Mouse (Mus musculus): ENCODE data around the gene Gnb5. TPM values are rescaled to one million over a fixed set of nuclear protein-coding genes. Genes with fewer than 3 reads are reported as not detected.

Gnb5 gene
- polyA plus RNA-seq, 1 experiment from 2014 or later = 1.8 TPM

- Histone ChIP-seq H3K4me2 (ENCODE audit: low read depth, low read length) (peak overlapping the region; percentile 88), H3K27ac (ENCODE audit: low read depth) (no peak overlapping the region), H3K4me3 (ENCODE audit: low read depth, low read length) (peak overlapping the region; percentile 61; the same call in 1 of the 2 replicates), H3K36me3 (replicated peaks; ENCODE audit: insufficient read depth, low read length) (no peaks in the 10 kb centered on the region), H3K9me3 (ENCODE audit: low read length) (no peaks in the 10 kb centered on the region), H3K4me1 (ENCODE audit: insufficient read depth) (peaks cover 7% of the 10 kb centered on the region; the same call in 1 of the 2 replicates), H3K9ac (replicated peaks) (no peak overlapping the region), H3K27me3 (ENCODE audit: insufficient read depth, low read length) (0 out of 2 replicates have a peak, but pooled peaks cover 3% of the 10 kb centered on the region)
- WGBS (ENCODE audit: insufficient replicate concordance) = 40% methylated on average over 11 of the region's 11 CpGs
- ATAC-seq (no peak), DNase-seq (no peak)
- no peak for TF ChIP-seq CTCF (IDR thresholded peaks at IDR 0.05; ENCODE audit: low read depth)
- no peak for TF ChIP-seq EP300 (IDR thresholded peaks at IDR 0.05; ENCODE audit: low read depth)
These were observed 7.2 kb downstream of the Gnb5 start for GRCm38 (mm10) chr9:75313138-75313831.

GRCm38 (mm10) chr9:75313832-75314516 lies 7.9 kb downstream of the Gnb5 start:
- TF ChIP-seq EP300 (IDR thresholded peaks at IDR 0.05; ENCODE audit: low read depth) (no peak), CTCF (IDR thresholded peaks at IDR 0.05; ENCODE audit: low read depth) (no peak)
- WGBS (ENCODE audit: insufficient replicate concordance) = under 1% methylated on average over 47 of the region's 52 CpGs
- Histone ChIP-seq H3K4me3 (ENCODE audit: low read depth, low read length) (peak overlapping the region; percentile 61), H3K9ac (replicated peaks) (peak overlapping the region; percentile 62), H3K4me2 (ENCODE audit: low read depth, low read length) (peak overlapping the region; percentile 88), H3K4me1 (ENCODE audit: insufficient read depth) (peaks cover 7% of the 10 kb centered on the region; the same call in 1 of the 2 replicates), H3K9me3 (ENCODE audit: low read length) (no peaks in the 10 kb centered on the region), H3K27me3 (ENCODE audit: insufficient read depth, low read length) (0 out of 2 replicates have a peak, but pooled peaks cover 3% of the 10 kb centered on the region), H3K27ac (ENCODE audit: low read depth) (no peak overlapping the region), H3K36me3 (replicated peaks; ENCODE audit: insufficient read depth, low read length) (no peaks in the 10 kb centered on the region)
- DNase-seq (peak; percentile 74), ATAC-seq (peak; percentile 72)

- no peak for DNase-seq
- Histone ChIP-seq H3K27ac (ENCODE audit: low read depth) (no peak overlapping the region), H3K36me3 (replicated peaks; ENCODE audit: insufficient read depth, low read length) (no peaks in the 10 kb centered on the region), H3K4me1 (ENCODE audit: insufficient read depth) (peaks cover 7% of the 10 kb centered on the region; the same call in 1 of the 2 replicates), H3K9ac (replicated peaks) (peak overlapping the region; percentile 62), H3K9me3 (ENCODE audit: low read length) (no peaks in the 10 kb centered on the region), H3K4me3 (ENCODE audit: low read depth, low read length) (peak overlapping the region; percentile 61), H3K4me2 (ENCODE audit: low read depth, low read length) (peak overlapping the region; percentile 88), H3K27me3 (ENCODE audit: insufficient read depth, low read length) (0 out of 2 replicates have a peak, but pooled peaks cover 3% of the 10 kb centered on the region)
- 10% methylated on average over 22 of the region's 22 CpGs for WGBS (ENCODE audit: insufficient replicate concordance)
- no peak for ATAC-seq
- TF ChIP-seq CTCF (IDR thresholded peaks at IDR 0.05; ENCODE audit: low read depth) (no peak), EP300 (IDR thresholded peaks at IDR 0.05; ENCODE audit: low read depth) (no peak)
These were observed 8.5 kb downstream of the Gnb5 start for GRCm38 (mm10) chr9:75314517-75315105.

- DNase-seq (no peak), ATAC-seq (no peak)
- H3K36me3 ChIP-seq (replicated peaks; ENCODE audit: insufficient read depth, low read length) = no peaks in the 10 kb centered on the region
- TF ChIP-seq EP300 (IDR thresholded peaks at IDR 0.05; ENCODE audit: low read depth) (no peak), CTCF (IDR thresholded peaks at IDR 0.05; ENCODE audit: low read depth) (no peak)
- 0 out of 2 replicates have a peak, but pooled peaks cover 3% of the 10 kb centered on the region for H3K27me3 ChIP-seq (ENCODE audit: insufficient read depth, low read length)
- peaks cover 7% of the 10 kb centered on the region; the same call in 1 of the 2 replicates for H3K4me1 ChIP-seq (ENCODE audit: insufficient read depth)
- no peaks in the 10 kb centered on the region for H3K9me3 ChIP-seq (ENCODE audit: low read length)
- H3K9ac ChIP-seq (replicated peaks) = no peak overlapping the region
- WGBS (ENCODE audit: insufficient replicate concordance) = 74% methylated on average over 3 of the region's 3 CpGs
- no peak overlapping the region for H3K4me3 ChIP-seq (ENCODE audit: low read depth, low read length)
- H3K4me2 ChIP-seq (ENCODE audit: low read depth, low read length) = no peak overlapping the region
- no peak overlapping the region for H3K27ac ChIP-seq (ENCODE audit: low read depth)
These were observed 9.2 kb downstream of the Gnb5 start for GRCm38 (mm10) chr9:75315238-75315637.

- peaks cover 7% of the 10 kb centered on the region; the same call in 1 of the 2 replicates for H3K4me1 ChIP-seq (ENCODE audit: insufficient read depth)
- DNase-seq (no peak), ATAC-seq (no peak)
- 83% methylated on average over 6 of the region's 6 CpGs for WGBS (ENCODE audit: insufficient replicate concordance)
- no peak overlapping the region for H3K4me3 ChIP-seq (ENCODE audit: low read depth, low read length)
- no peak overlapping the region for H3K27ac ChIP-seq (ENCODE audit: low read depth)
- no peak overlapping the region for H3K9ac ChIP-seq (replicated peaks)
- H3K36me3 ChIP-seq (replicated peaks; ENCODE audit: insufficient read depth, low read length) = no peaks in the 10 kb centered on the region
- 0 out of 2 replicates have a peak, but pooled peaks cover 3% of the 10 kb centered on the region for H3K27me3 ChIP-seq (ENCODE audit: insufficient read depth, low read length)
- no peaks in the 10 kb centered on the region for H3K9me3 ChIP-seq (ENCODE audit: low read length)
- H3K4me2 ChIP-seq (ENCODE audit: low read depth, low read length) = no peak overlapping the region
- TF ChIP-seq CTCF (IDR thresholded peaks at IDR 0.05; ENCODE audit: low read depth) = no peak
- TF ChIP-seq EP300 (IDR thresholded peaks at IDR 0.05; ENCODE audit: low read depth) = no peak
These were observed 10.7 kb downstream of the Gnb5 start for GRCm38 (mm10) chr9:75316771-75317170.

GRCm38 (mm10) chr9:75318196-75318595 lies 12.1 kb downstream of the Gnb5 start:
- no peaks in the 10 kb centered on the region for H3K9me3 ChIP-seq (ENCODE audit: low read length)
- no peak overlapping the region for H3K9ac ChIP-seq (replicated peaks)
- 78% methylated on average over 2 of the region's 2 CpGs for WGBS (ENCODE audit: insufficient replicate concordance)
- DNase-seq (no peak), ATAC-seq (no peak)
- no peak overlapping the region for H3K4me3 ChIP-seq (ENCODE audit: low read depth, low read length)
- no peak overlapping the region for H3K27ac ChIP-seq (ENCODE audit: low read depth)
- peaks cover 7% of the 10 kb centered on the region; the same call in 1 of the 2 replicates for H3K4me1 ChIP-seq (ENCODE audit: insufficient read depth)
- H3K36me3 ChIP-seq (replicated peaks; ENCODE audit: insufficient read depth, low read length) = no peaks in the 10 kb centered on the region
- 0 out of 2 replicates have a peak, but pooled peaks cover 3% of the 10 kb centered on the region for H3K27me3 ChIP-seq (ENCODE audit: insufficient read depth, low read length)
- no peak overlapping the region for H3K4me2 ChIP-seq (ENCODE audit: low read depth, low read length)
- no peak for TF ChIP-seq CTCF (IDR thresholded peaks at IDR 0.05; ENCODE audit: low read depth)
- TF ChIP-seq EP300 (IDR thresholded peaks at IDR 0.05; ENCODE audit: low read depth) = no peak
